Mouse (Mus musculus) mature B cell (primary cell): ENCODE data around the gene Eomes.

Experiments used
- in situ Hi-C: fragments of 300-500 bp; cut with MboI; formaldehyde crosslinking; loops from 2 replicates; pipeline ENCODE4 v1.14.3; 2019

Eomes gene

GRCm38 (mm10) chr9:118477961-118478360 is at the start of gene Eomes:
TSS of gene Eomes (plus strand) at chr9:118478212.
- in situ Hi-C loops: loop anchor here (25.0 kb wide), 1 partner anchor 441 kb away; the partner anchor contains the start of gene Azi2

GRCm38 (mm10) chr9:118444809-118445208 is 33.2 kb upstream of the Eomes start:
- in situ Hi-C loops: no loop called here

GRCm38 (mm10) chr9:118449336-118449735 is 28.7 kb upstream of the Eomes start:
- in situ Hi-C loops: no loop called here

- in situ Hi-C loops: no loop called here
Observed at GRCm38 (mm10) chr9:118453427-118453826, 24.6 kb upstream of the Eomes start.

- in situ Hi-C loops: no loop called here
Observed at GRCm38 (mm10) chr9:118455188-118455845, 22.7 kb upstream of the Eomes start.

- in situ Hi-C loops: no loop called here
Observed at GRCm38 (mm10) chr9:118456405-118456804, 21.6 kb upstream of the Eomes start.

- in situ Hi-C loops: no loop called here
Observed at GRCm38 (mm10) chr9:118458039-118458438, 20.0 kb upstream of the Eomes start.

- in situ Hi-C loops: no loop called here
Observed at GRCm38 (mm10) chr9:118464031-118464430, 14.0 kb upstream of the Eomes start.

GRCm38 (mm10) chr9:118468301-118468700 is 9.7 kb upstream of the Eomes start:
- in situ Hi-C loops: no loop called here

GRCm38 (mm10) chr9:118469272-118469671 is 8.7 kb upstream of the Eomes start:
- in situ Hi-C loops: no loop called here

- in situ Hi-C loops: no loop called here
Observed at GRCm38 (mm10) chr9:118471296-118471695, 6.7 kb upstream of the Eomes start.

GRCm38 (mm10) chr9:118476211-118476765 is 1.7 kb upstream of the Eomes start:
- in situ Hi-C loops: loop anchor here (25.0 kb wide), 1 partner anchor 439 kb away; the partner anchor contains the start of gene Azi2

GRCm38 (mm10) chr9:118476766-118477271 is 1.2 kb upstream of the Eomes start:
- in situ Hi-C loops: loop anchor here (25.0 kb wide), 1 partner anchor 440 kb away; the partner anchor contains the start of gene Azi2

- in situ Hi-C loops: loop anchor here (25.0 kb wide), 1 partner anchor 440 kb away; the partner anchor contains the start of gene Azi2
Observed at GRCm38 (mm10) chr9:118477281-118477931, 606 bp upstream of the Eomes start.

- in situ Hi-C loops: loop anchor here (25.0 kb wide), 1 partner anchor 441 kb away; the partner anchor contains the start of gene Azi2
Observed at GRCm38 (mm10) chr9:118478458-118478838, 436 bp downstream of the Eomes start.

GRCm38 (mm10) chr9:118478839-118479507 is 961 bp downstream of the Eomes start:
- in situ Hi-C loops: loop anchor here (25.0 kb wide), 1 partner anchor 442 kb away; the partner anchor contains the start of gene Azi2

GRCm38 (mm10) chr9:118479508-118480291 is 1.7 kb downstream of the Eomes start:
- in situ Hi-C loops: loop anchor here (25.0 kb wide), 1 partner anchor 442 kb away; the partner anchor contains the start of gene Azi2

GRCm38 (mm10) chr9:118480292-118480690 is 2.3 kb downstream of the Eomes start:
- in situ Hi-C loops: loop anchor here (25.0 kb wide), 1 partner anchor 443 kb away; the partner anchor contains the start of gene Azi2

GRCm38 (mm10) chr9:118482210-118482609 is 4.2 kb downstream of the Eomes start:
- in situ Hi-C loops: loop anchor here (25.0 kb wide), 1 partner anchor 445 kb away; the partner anchor contains the start of gene Azi2

- in situ Hi-C loops: loop anchor here (25.0 kb wide), 1 partner anchor 449 kb away; the partner anchor contains the start of gene Azi2
Observed at GRCm38 (mm10) chr9:118486361-118487095, 8.5 kb downstream of the Eomes start.
